Mouse (Mus musculus) intestine, postnatal 0 days (tissue): Measurements from ENCODE around the gene Dock9. TPM values are rescaled to one million over a fixed set of nuclear protein-coding genes. Genes with fewer than 3 reads are reported as not detected.
A peak's percentile ranks its signal among the peaks of the same experiment; 100 is the strongest.

ENCODE experiments used
- ATAC-seq: fragments of 200-750 bp; cut with Nextera tagmentation; 2 replicates; pipeline ENCODE4 v1.8.0; 2017; ENCODE audit warnings: mild to moderate bottlenecking, moderate TSS enrichment, moderate library complexity
- H3K27ac ChIP-seq: fragments of 300-500 bp; sonication (generic); 2 replicates; pipeline ENCODE4 v1.5.1; 2014; ENCODE audit warnings: mild to moderate bottlenecking, low read depth, low read length, moderate library complexity
- H3K27me3 ChIP-seq: fragments of 300-500 bp; sonication (generic); replicated peaks from 2 replicates; pipeline ENCODE4 v1.6.1; 2014; ENCODE audit warnings: low read length, mixed read lengths; ENCODE audit not compliant: control insufficient read depth, insufficient read depth
- H3K36me3 ChIP-seq: fragments of 300-500 bp; sonication (generic); 2 replicates; pipeline ENCODE4 v1.6.1; 2014; ENCODE audit warnings: mild to moderate bottlenecking, moderate library complexity; ENCODE audit not compliant: control insufficient read depth, insufficient read depth
- H3K4me1 ChIP-seq: fragments of 300-500 bp; sonication (generic); replicated peaks from 2 replicates; pipeline ENCODE4 v1.6.1; 2014; ENCODE audit warnings: antibody characterized with exemption, low read length, mixed read lengths; ENCODE audit not compliant: control insufficient read depth, insufficient read depth
- H3K4me2 ChIP-seq: fragments of 300-500 bp; sonication (generic); replicated peaks from 2 replicates; pipeline ENCODE4 v1.6.1; 2014; ENCODE audit warnings: low read depth, mild to moderate bottlenecking, moderate library complexity
- H3K4me3 ChIP-seq: fragments of 300-500 bp; sonication (generic); 2 replicates; pipeline ENCODE4 v1.5.1; 2014; ENCODE audit warnings: low read depth, low read length
- H3K9ac ChIP-seq: fragments of 300-500 bp; sonication (generic); 2 replicates; pipeline ENCODE4 v1.6.1; 2014; ENCODE audit warnings: mild to moderate bottlenecking, low read depth, low read length
- H3K9me3 ChIP-seq: fragments of 300-500 bp; sonication (generic); 2 replicates; pipeline ENCODE4 v1.6.1; 2016; ENCODE audit warnings: mixed run types; ENCODE audit not compliant: control insufficient read depth
- CTCF ChIP-seq: sonication (generic); IDR thresholded peaks from 2 replicates; pipeline ENCODE4 v1.5.1; 2016; ENCODE audit warnings: low read depth, mild to moderate bottlenecking, control low read depth, antibody characterized with exemption, moderate library complexity
- WGBS: fragments of 180-500 bp; shearing (Covaris S2); extraction: QIAGEN DNeasy Blood & Tissue Kit; methylation state at CpG from one replicate; pipeline ENCODE4 v1.1.7; 2014; 5-methylcytosine and 5-hydroxymethylcytosine counted together
- polyA plus RNA-seq: library from polyadenylated mRNA; unstranded; fragments of >200 nt; fragmentation: Nextera tagmentation; extraction: Ambion mirVana; gene quantifications from 2 replicates; pipeline ENCODE4 v1.2.1, GENCODE M21; 2015

Gene Dock9
- polyA plus RNA-seq, 1 experiment from 2014 or later: 6.2 TPM

DNA sequence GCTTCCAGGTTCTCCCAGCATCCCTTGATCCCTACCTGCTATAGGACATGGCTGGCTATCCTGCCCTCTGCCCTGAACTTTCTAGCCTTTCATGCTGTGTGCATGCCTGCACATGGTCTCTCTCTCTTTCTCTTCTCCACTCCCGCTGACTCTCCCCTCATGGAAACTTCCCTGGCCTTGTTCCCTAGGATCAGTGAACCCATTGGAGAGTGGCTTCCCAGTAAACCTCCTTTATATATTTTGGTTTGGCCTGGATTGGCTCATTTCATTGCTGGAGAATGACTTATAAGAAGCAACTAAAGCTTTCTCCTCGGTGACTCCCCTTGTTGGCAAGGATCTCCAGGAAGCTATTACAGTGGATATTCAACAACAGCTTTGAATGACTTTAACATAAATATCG lies 8.7 kb upstream of the Dock9 start:
- Histone ChIP-seq H3K4me2 (no peak overlapping the region), H3K9me3 (0 out of 2 replicates have a peak, but pooled peaks cover 5% of the 10 kb centered on the region), H3K9ac (no peak overlapping the region), H3K27ac (no peak overlapping the region), H3K4me1 (no peaks in the 10 kb centered on the region), H3K4me3 (no peak overlapping the region), H3K27me3 (no peaks in the 10 kb centered on the region), H3K36me3 (no peaks in the 10 kb centered on the region)
- 49% methylated on average over 3 of the region's 3 CpGs for WGBS
- TF ChIP-seq CTCF: no peak
- ATAC-seq: no peak

DNA sequence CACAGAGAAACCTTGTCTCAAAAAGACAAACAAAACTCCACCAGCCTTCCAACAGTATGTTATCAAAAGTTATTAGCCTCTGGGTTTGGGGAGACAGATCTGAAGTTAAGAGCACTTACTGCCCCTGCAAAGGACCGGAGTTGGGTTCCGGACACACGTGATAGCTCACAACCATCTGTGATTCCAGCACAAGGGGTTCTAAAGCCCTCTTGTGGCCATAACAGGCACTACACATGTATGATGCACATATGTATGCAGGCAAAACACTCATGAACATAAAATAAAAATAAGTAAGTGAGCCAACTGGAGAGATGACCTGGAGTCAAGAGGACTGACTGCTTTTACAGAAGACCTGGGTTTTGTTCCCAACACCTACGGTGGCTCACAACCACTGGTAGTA lies 6.8 kb upstream of the Dock9 start:
- Histone ChIP-seq H3K9me3 (no peaks in the 10 kb centered on the region), H3K4me1 (no peaks in the 10 kb centered on the region), H3K36me3 (no peaks in the 10 kb centered on the region), H3K9ac (no peak overlapping the region), H3K4me2 (no peak overlapping the region), H3K27me3 (no peaks in the 10 kb centered on the region), H3K4me3 (no peak overlapping the region), H3K27ac (no peak overlapping the region)
- no peak for ATAC-seq
- peak; percentile 67 for TF ChIP-seq CTCF
- WGBS: 86% methylated on average over 4 of the region's 4 CpGs

DNA sequence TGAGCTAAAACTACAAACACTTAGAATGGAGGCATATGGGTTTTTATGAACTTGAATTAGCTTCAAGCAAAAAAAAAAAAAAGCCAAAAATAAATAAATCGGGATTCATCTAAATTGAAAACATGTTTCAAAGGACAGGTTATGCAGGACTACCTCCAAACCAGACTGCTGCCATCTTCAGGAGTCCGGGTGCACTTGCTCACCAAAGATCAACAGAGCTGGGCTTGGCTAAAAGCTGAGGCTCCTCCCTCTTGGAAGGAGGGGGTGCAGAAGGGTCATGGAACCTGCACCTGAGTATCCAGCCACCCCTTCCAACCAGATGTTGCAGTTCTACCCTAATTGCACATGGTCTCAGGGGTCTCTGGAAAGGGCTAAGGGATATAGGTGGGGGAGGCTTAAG lies 3.3 kb upstream of the Dock9 start:
- peaks cover 7% of the 10 kb centered on the region; the same call in 1 of the 2 replicates for H3K4me1 ChIP-seq
- no peaks in the 10 kb centered on the region for H3K9me3 ChIP-seq
- no peak for ATAC-seq
- no peak overlapping the region for H3K9ac ChIP-seq
- no peak overlapping the region for H3K4me2 ChIP-seq
- no peaks in the 10 kb centered on the region for H3K27me3 ChIP-seq
- WGBS: 22% methylated on average over 2 of the region's 2 CpGs
- H3K4me3 ChIP-seq: no peak overlapping the region
- no peaks in the 10 kb centered on the region for H3K36me3 ChIP-seq
- no peak overlapping the region for H3K27ac ChIP-seq
- peak; percentile 59 for TF ChIP-seq CTCF

DNA sequence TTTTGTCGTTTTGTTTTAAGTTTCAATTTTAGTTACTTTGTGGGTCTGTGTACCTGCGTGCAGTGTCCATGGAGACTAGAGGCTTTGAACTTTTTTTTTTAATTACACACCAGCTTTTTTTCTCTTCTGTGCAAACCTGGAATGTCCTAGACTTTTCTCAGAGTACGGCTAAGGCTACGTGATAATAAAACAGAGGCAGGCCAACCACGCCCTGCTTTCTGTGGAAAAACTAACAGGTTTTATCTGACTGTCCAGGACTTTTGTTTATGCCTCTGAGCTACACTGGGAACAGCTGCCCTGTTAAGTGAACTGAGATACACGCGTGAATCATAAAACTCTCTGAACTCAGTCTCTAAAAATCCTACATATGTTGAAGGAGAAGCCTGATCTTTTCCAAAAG lies 1.5 kb upstream of the Dock9 start:
- no peak for ATAC-seq

DNA sequence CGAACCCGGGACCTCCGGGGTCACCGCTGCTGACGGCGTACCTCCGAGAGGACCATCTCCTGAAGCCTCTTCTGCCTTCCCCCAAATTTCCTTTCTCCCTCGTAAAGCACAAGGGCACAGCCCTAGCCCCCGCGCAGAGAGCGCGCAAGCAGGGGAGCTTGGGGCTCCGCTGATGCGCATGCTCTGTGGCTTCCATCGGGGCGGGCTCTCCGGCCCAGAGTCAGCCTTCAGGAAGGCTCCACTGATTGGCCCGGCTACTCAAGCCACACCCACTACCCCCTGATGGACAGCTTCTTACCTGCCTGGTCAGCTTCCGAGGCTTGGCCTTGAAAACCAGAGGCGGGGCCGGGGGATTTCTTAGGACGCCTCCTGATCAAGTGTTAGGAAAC lies 768 bp upstream of the Dock9 start:
- Histone ChIP-seq H3K4me2 (peak overlapping the region; percentile 92), H3K36me3 (no peaks in the 10 kb centered on the region), H3K27ac (peak overlapping the region; percentile 96), H3K9ac (peak overlapping the region; percentile 67), H3K9me3 (no peaks in the 10 kb centered on the region), H3K27me3 (no peaks in the 10 kb centered on the region), H3K4me1 (peaks cover 7% of the 10 kb centered on the region; the same call in 1 of the 2 replicates), H3K4me3 (peak overlapping the region; percentile 74)
- under 1% methylated on average over 22 of the region's 22 CpGs for WGBS
- no peak for TF ChIP-seq CTCF
- peak; percentile 87 for ATAC-seq

More for the DNA sequence above, 1.5 kb upstream of the Dock9 start:
- Histone ChIP-seq H3K9me3 (no peaks in the 10 kb centered on the region), H3K4me1 (peaks cover 7% of the 10 kb centered on the region; the same call in 1 of the 2 replicates), H3K4me3 (peak overlapping the region; percentile 74), H3K27me3 (no peaks in the 10 kb centered on the region), H3K9ac (no peak overlapping the region), H3K4me2 (peak overlapping the region; percentile 92), H3K27ac (peak overlapping the region; percentile 96; the same call in 1 of the 2 replicates), H3K36me3 (no peaks in the 10 kb centered on the region)
- TF ChIP-seq CTCF: no peak
- 21% methylated on average over 7 of the region's 7 CpGs for WGBS

DNA sequence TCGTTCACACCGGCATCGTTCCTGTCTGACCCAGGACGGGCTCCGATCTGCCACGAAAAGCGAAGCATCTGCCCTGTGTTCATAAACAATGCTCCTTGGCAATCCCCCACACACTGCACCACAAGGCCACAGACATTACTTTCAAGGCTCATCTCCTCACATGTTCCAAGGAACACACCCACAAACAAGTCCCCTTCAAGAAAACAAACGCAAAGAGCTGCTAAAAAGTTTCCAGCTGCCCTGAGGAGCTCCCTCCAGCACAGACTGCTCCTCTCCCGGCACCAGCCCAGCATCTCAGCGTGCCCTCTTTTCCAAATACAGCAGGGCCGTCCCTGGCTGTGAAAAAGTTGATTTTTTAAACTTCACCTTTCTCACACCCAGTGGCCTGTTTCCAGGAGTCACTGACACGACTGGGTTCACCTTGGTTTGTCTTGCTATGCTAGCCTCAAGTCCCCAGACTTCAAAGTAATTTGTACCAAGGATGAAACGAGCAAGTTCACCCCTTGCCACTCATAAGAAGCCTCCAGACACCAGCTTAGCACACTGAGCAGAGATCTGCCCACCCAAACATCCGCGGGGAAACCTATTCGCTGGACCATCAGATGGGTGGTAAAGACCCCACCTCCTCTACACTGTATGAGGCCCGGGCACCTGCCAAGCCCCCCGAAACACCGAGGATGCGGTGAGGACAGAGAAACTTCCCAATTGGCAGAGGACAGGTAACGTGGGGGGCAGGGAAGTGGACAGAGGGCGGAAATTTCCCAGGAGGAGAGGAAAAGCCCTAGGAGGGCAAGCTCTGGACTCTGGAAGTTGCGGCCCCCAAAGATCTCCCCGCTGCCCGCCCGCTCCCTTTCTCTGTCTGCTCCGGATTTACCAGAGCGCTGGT lies 823 bp downstream of the Dock9 start:
- ATAC-seq: no peak
- Histone ChIP-seq H3K4me2 (peak overlapping the region; percentile 92), H3K9ac (peak overlapping the region; percentile 67), H3K4me3 (peak overlapping the region; percentile 74), H3K4me1 (peaks cover 7% of the 10 kb centered on the region; the same call in 1 of the 2 replicates), H3K36me3 (no peaks in the 10 kb centered on the region), H3K27me3 (no peaks in the 10 kb centered on the region), H3K9me3 (no peaks in the 10 kb centered on the region), H3K27ac (peak overlapping the region; percentile 96)
- TF ChIP-seq CTCF: no peak
- 12% methylated on average over 26 of the region's 28 CpGs for WGBS
